Mouse (Mus musculus): Measurements from ENCODE around the gene Gm45717. TPM values are rescaled to one million over a fixed set of nuclear protein-coding genes. Genes with fewer than 3 reads are reported as not detected.

Gene Gm45717
- not detected for total RNA-seq (2023)

GRCm38 (mm10) chr7:140955758-140956555 is at the start of gene Gm45717, which contains the start of gene Ifitm2:
TSS of gene Gm45717 (minus strand) at chr7:140955937.
TSS of gene Ifitm2 (minus strand) at chr7:140955987.

DNA sequence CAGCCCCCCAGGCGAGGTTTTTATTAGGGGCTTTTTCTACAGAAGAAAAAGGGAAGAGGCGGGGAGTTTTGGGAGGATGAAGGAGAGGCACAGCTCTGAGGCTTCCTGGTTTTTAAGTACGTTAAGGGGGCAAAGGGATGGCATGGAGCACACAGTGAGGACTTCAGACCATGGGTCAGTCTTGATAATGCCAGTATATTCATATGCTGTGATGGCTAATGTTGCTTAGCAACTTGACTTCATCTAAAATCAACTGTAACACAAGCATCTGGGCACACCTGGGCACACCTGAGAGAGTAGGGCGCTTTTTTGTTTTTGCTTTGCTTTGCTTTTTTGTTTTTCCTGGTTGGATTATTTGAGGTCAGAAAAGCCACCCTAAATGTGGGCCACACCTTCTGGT is 11.2 kb upstream of the Gm45717 start, which contains the start of gene Ifitm1:
TSS of gene Ifitm1 (plus strand) at position 301 of the 400 bp plus-strand sequence.

GRCm38 (mm10) chr7:140949824-140950530 is 5.8 kb downstream of the Gm45717 start, which contains the start of gene Ifitm5:
TSS of gene Ifitm5 (minus strand) at chr7:140950291.

DNA sequence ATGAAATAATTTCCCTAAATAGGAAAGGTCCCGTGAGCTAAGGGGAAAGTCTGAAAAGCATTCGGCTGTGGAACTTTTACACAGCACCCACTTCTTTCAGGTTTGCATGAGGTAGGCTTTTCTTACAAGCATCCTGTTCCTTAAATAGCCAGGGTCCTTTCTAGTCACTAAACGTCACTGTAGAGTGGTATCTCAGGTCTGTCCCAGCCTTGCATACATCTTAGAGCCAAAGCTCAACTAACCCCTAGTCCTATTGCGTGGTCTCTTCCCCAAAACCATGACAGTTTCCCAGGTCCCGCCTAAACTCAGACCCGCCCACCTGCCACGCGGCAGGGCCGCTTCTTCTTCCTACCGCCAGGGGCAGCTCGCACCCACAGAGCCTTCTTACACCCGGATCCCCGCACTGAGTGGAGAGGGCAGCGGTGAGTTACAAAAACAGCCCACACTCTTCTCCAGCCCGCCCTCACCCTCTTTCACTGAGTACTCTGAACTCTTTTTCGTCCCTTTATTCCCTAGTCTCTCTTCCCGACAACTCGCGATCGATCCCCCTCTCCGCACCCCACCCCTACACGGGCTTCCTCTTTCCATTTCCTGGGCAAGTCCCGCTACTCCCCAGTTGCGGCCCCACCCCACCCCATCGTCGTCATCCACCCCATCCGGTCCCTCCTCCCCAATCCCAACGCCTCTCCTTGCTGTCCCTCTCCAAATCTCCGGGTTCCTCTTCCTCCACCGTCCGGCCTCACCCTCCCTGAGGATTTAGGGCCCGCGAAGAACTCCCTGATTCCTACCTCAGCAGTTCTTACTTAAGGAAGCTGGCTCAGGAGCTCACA is 14.3 kb downstream of the Gm45717 start, which contains the start of gene Pgghg:
TSS of gene Pgghg (plus strand) at position 170 of the 830 bp plus-strand sequence.

GRCm38 (mm10) chr7:140920418-140921029 is 35.2 kb downstream of the Gm45717 start, which contains the start of gene Nlrp6:
TSS of gene Nlrp6 (plus strand) at chr7:140920902.

GRCm38 (mm10) chr7:140900220-140900619 is 55.5 kb downstream of the Gm45717 start, which contains the start of gene Cox8b:
TSS of gene Cox8b (minus strand) at chr7:140900446.

Other genes with a start within 250 kb of the Gm45717 start
- not detected for gene Cyp2e1, start 192.2 kb downstream of the Gm45717 start, total RNA-seq (2023)
- not detected for gene Syce1, start 168.1 kb downstream of the Gm45717 start, total RNA-seq (2023)
- under 1 TPM in 1 of 2 experiments, not detected in 1; 0.15 TPM for gene Zfp941, start 133.8 kb downstream of the Gm45717 start, total RNA-seq (2023)
- gene Urah, start 120.9 kb downstream of the Gm45717 start, total RNA-seq (2023), result not detected
- not detected for gene Scgb1c1, start 110.4 kb downstream of the Gm45717 start, total RNA-seq (2023)
- not detected for gene Odf3, start 108.1 kb downstream of the Gm45717 start, total RNA-seq (2023)
- not detected for gene Gm45785, start 99.6 kb downstream of the Gm45717 start, total RNA-seq (2023)
- 100 to 1,000 TPM; 112 to 126 TPM for gene Ric8a, start 99.0 kb downstream of the Gm45717 start, total RNA-seq (2023)
- gene Bet1l, start 98.4 kb downstream of the Gm45717 start, total RNA-seq (2023), result 10 to 100 TPM; 22.5 to 22.8 TPM
- 10 to 100 TPM; 79.6 to 82.9 TPM for gene Psmd13, start 74.0 kb downstream of the Gm45717 start, total RNA-seq (2023)
- gene Sirt3, start 73.6 kb downstream of the Gm45717 start, total RNA-seq (2023), result 10 to 100 TPM; 10.8 to 12.7 TPM
- gene Cox8b, start 55.5 kb downstream of the Gm45717 start, total RNA-seq (2023), result not detected
- gene Nlrp6, start 35.0 kb downstream of the Gm45717 start, total RNA-seq (2023), result not detected
- 10 to 100 TPM; 20.9 to 22.3 TPM for gene Pgghg, start 14.5 kb downstream of the Gm45717 start, total RNA-seq (2023)
- gene Ifitm5, start 5.6 kb downstream of the Gm45717 start, total RNA-seq (2023), result not detected
- gene Ifitm2, start 50 bp upstream of the Gm45717 start, total RNA-seq (2023), result 10 to 100 TPM; 14.7 to 16.9 TPM
- gene Ifitm1, start 11.3 kb upstream of the Gm45717 start, total RNA-seq (2023), result 1 to 10 TPM in 1 of 2 experiments, not detected in 1; 1.1 TPM
- gene Ifitm3, start 54.8 kb upstream of the Gm45717 start, total RNA-seq (2023), result 1 to 10 TPM; 2.1 to 4.4 TPM
- gene Ifitm6, start 62.0 kb upstream of the Gm45717 start, total RNA-seq (2023), result not detected
- not detected for gene Gm17387, start 73.2 kb upstream of the Gm45717 start, total RNA-seq (2023)
- gene B4galnt4, start 105.2 kb upstream of the Gm45717 start, total RNA-seq (2023), result not detected
- gene Pkp3, start 122.3 kb upstream of the Gm45717 start, total RNA-seq (2023), result 10 to 100 TPM; 27.8 to 32.3 TPM
- 10 to 100 TPM; 44.7 to 51.9 TPM for gene Sigirr, start 144.6 kb upstream of the Gm45717 start, total RNA-seq (2023)
- not detected for gene Ano9, start 161.9 kb upstream of the Gm45717 start, total RNA-seq (2023)
- 1 to 10 TPM; 9.0 to 9.8 TPM for gene Ptdss2, start 166.4 kb upstream of the Gm45717 start, total RNA-seq (2023)
- gene Rnh1, start 216.9 kb upstream of the Gm45717 start, total RNA-seq (2023), result 10 to 100 TPM; 76.8 to 79.0 TPM
- gene Hras, start 238.1 kb upstream of the Gm45717 start, total RNA-seq (2023), result 10 to 100 TPM; 23.1 to 28.1 TPM
- 1 to 10 TPM; 5.4 to 7.7 TPM for gene Lrrc56, start 238.2 kb upstream of the Gm45717 start, total RNA-seq (2023)

Measured in B cell, adult 67 days (primary cell).